Mouse (Mus musculus): ENCODE data around the gene Enpp6. TPM values are rescaled to one million over a fixed set of nuclear protein-coding genes. Genes with fewer than 3 reads are reported as not detected.

Gene Enpp6
- polyA plus RNA-seq, 1 experiment: 185 TPM

DNA sequence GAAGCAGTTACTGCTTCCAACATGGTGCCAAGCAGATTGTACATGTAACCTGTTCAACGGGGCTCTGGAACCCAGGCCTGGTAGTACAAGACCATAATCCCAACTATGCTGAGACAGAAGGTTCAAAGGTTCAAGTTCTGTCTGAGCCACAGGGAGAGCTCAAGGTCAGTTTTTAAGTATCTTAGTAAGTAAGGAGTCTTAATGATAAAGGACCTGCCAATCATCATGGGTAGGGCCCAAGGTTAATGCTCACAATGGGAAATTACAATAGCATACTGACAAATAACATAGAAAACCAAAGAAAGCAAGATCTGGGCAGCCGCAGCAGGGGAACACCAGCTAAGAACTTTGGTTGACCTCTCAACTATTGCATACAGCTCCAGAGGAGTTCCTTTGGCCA is 72.3 kb downstream of the Enpp6 start:
- no peak overlapping the region for H3K4me3 ChIP-seq (ENCODE audit: insufficient read depth, low read depth, low read length)
- no peaks in the 10 kb centered on the region for H3K36me3 ChIP-seq (ENCODE audit: control insufficient read depth, insufficient read depth, low read length)
- H3K27ac ChIP-seq (ENCODE audit: insufficient read depth, low read depth, low read length): no peak overlapping the region
- no peak for DNase-seq
- 92% methylated on average over 2 of the region's 2 CpGs for WGBS
- H3K4me1 ChIP-seq (ENCODE audit: control insufficient read depth, insufficient read depth, low read length): no peaks in the 10 kb centered on the region
- no peak for TF ChIP-seq POLR2A (IDR thresholded peaks at IDR 0.05; ENCODE audit: low read depth, low read length)
- TF ChIP-seq CTCF (conservative IDR thresholded peaks at IDR 0.05; ENCODE audit: insufficient read depth, insufficient read length, low read depth, low read length): no peak
- no peaks in the 10 kb centered on the region; the same call in 1 of the 2 replicates for H3K27me3 ChIP-seq (replicated peaks; ENCODE audit: control insufficient read depth, insufficient read depth, low read length)

DNA sequence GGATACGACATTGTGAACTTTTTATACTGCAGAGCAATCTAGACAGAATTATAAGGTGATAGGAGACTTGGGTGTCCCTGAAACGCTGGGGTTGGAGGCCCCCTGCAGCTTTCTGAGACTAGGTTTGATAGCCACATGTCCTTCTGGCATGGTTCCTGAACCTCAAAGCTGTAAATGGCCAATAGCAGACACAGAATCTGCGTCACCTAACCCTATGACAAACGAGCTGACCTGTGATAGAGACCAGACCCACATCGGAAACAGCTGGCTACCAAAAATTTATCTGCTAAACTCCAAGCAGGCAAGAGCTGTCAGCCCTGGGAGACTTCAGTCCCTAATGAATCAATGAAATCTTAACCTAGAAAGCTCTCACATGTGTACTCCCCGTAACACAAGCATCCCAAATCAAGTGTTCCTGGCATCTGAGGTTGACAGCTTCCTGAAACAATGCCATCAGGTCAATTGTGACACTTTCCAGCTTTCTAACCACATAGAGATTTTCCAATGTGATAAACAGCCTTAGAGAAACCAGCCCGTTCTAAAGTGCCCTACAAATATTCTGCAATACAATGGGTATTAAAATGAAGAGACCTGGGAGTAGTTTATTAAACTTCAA is 74.5 kb downstream of the Enpp6 start:
- no peak overlapping the region for H3K27ac ChIP-seq (ENCODE audit: insufficient read depth, low read depth, low read length)
- H3K4me3 ChIP-seq (ENCODE audit: insufficient read depth, low read depth, low read length): no peak overlapping the region
- H3K27me3 ChIP-seq (replicated peaks; ENCODE audit: control insufficient read depth, insufficient read depth, low read length): no peaks in the 10 kb centered on the region; the same call in 1 of the 2 replicates
- no peaks in the 10 kb centered on the region for H3K36me3 ChIP-seq (ENCODE audit: control insufficient read depth, insufficient read depth, low read length)
- 58% methylated on average over 7 of the region's 7 CpGs for WGBS
- no peaks in the 10 kb centered on the region for H3K4me1 ChIP-seq (ENCODE audit: control insufficient read depth, insufficient read depth, low read length)
- TF ChIP-seq POLR2A (IDR thresholded peaks at IDR 0.05; ENCODE audit: low read depth, low read length): no peak
- no peak for TF ChIP-seq CTCF (conservative IDR thresholded peaks at IDR 0.05; ENCODE audit: insufficient read depth, insufficient read length, low read depth, low read length)
- no peak for DNase-seq

DNA sequence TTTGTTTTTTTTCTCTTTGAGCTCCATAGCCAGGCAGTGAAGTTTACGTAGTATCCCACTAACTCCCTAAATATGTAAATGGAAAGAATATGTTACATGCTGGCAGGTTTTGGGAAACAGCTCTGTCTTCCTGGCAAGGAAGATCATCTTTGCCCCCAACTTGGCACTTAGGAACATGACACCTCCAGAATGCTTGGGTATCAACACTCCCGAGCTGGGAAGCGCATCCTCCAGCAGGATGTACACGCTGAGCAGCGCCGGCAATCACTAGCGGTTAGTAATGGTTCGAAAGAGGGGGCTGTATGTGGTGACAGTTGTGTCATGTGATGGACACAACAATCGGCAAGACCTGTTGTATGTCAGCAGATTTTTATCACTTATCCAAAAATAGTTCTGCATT is 80.4 kb downstream of the Enpp6 start:
- no peaks in the 10 kb centered on the region; the same call in 1 of the 2 replicates for H3K27me3 ChIP-seq (replicated peaks; ENCODE audit: control insufficient read depth, insufficient read depth, low read length)
- no peak overlapping the region for H3K27ac ChIP-seq (ENCODE audit: insufficient read depth, low read depth, low read length)
- no peak for DNase-seq
- H3K36me3 ChIP-seq (ENCODE audit: control insufficient read depth, insufficient read depth, low read length): no peaks in the 10 kb centered on the region; the same call in 1 of the 2 replicates
- no peaks in the 10 kb centered on the region for H3K4me1 ChIP-seq (ENCODE audit: control insufficient read depth, insufficient read depth, low read length)
- 85% methylated on average over 9 of the region's 9 CpGs for WGBS
- no peak overlapping the region for H3K4me3 ChIP-seq (ENCODE audit: insufficient read depth, low read depth, low read length)
- no peak for TF ChIP-seq POLR2A (IDR thresholded peaks at IDR 0.05; ENCODE audit: low read depth, low read length)
- no peak for TF ChIP-seq CTCF (conservative IDR thresholded peaks at IDR 0.05; ENCODE audit: insufficient read depth, insufficient read length, low read depth, low read length)

DNA sequence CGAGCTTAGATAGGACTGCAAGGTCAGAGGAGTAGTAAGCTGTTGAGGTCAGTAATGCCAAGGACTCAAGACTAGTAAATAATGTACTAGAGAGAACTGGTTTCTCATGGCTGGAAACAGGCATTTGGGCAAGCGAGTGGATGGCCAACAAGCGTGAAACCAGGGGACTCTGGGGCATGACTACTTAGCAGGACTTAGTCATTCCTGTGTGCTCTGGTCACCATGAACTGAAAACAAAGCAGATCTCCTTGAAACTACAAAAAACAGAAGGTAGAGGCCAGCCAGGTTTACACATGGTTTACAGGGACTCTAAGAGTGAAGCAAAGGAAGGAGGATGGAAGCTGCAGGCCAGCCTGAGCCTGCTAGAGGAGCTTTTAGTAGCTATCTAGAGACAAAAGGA is 82.9 kb downstream of the Enpp6 start:
- no peaks in the 10 kb centered on the region for H3K4me1 ChIP-seq (ENCODE audit: control insufficient read depth, insufficient read depth, low read length)
- no peaks in the 10 kb centered on the region for H3K27me3 ChIP-seq (replicated peaks; ENCODE audit: control insufficient read depth, insufficient read depth, low read length)
- peak; percentile 7 for DNase-seq
- WGBS: 59% methylated on average over 3 of the region's 3 CpGs
- H3K4me3 ChIP-seq (ENCODE audit: insufficient read depth, low read depth, low read length): no peak overlapping the region
- H3K27ac ChIP-seq (ENCODE audit: insufficient read depth, low read depth, low read length): no peak overlapping the region
- no peak for TF ChIP-seq POLR2A (IDR thresholded peaks at IDR 0.05; ENCODE audit: low read depth, low read length)
- TF ChIP-seq CTCF (conservative IDR thresholded peaks at IDR 0.05; ENCODE audit: insufficient read depth, insufficient read length, low read depth, low read length): no peak
- no peaks in the 10 kb centered on the region; the same call in 1 of the 2 replicates for H3K36me3 ChIP-seq (ENCODE audit: control insufficient read depth, insufficient read depth, low read length)

DNA sequence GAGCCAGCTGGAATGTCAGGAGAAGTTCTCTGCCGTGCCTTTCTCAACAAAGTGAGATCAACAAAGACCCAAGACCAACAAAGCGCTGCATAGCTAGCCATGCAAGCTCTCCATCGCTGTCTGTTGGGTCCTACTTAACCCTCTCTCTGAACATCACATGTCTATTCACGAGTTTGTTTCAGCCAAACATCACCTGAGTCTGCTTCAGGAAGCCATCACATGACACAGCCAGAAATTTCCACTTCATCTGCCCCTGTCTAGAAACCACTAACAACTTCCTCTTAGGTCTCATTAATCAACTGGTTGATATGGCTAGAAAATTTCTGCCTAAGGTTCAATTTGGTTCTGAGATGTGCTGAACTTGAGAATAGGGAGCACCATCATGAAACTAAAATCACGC is 85.3 kb downstream of the Enpp6 start:
- TF ChIP-seq POLR2A (IDR thresholded peaks at IDR 0.05; ENCODE audit: low read depth, low read length) (no peak), CTCF (conservative IDR thresholded peaks at IDR 0.05; ENCODE audit: insufficient read depth, insufficient read length, low read depth, low read length) (no peak)
- DNase-seq: no peak
- no peak overlapping the region for H3K4me3 ChIP-seq (ENCODE audit: insufficient read depth, low read depth, low read length)
- no peaks in the 10 kb centered on the region for H3K4me1 ChIP-seq (ENCODE audit: control insufficient read depth, insufficient read depth, low read length)
- H3K27ac ChIP-seq (ENCODE audit: insufficient read depth, low read depth, low read length): no peak overlapping the region
- H3K27me3 ChIP-seq (replicated peaks; ENCODE audit: control insufficient read depth, insufficient read depth, low read length): no peaks in the 10 kb centered on the region
- H3K36me3 ChIP-seq (ENCODE audit: control insufficient read depth, insufficient read depth, low read length): no peaks in the 10 kb centered on the region; the same call in 1 of the 2 replicates
- WGBS: 82% methylated on average over 5 of the region's 5 CpGs

DNA sequence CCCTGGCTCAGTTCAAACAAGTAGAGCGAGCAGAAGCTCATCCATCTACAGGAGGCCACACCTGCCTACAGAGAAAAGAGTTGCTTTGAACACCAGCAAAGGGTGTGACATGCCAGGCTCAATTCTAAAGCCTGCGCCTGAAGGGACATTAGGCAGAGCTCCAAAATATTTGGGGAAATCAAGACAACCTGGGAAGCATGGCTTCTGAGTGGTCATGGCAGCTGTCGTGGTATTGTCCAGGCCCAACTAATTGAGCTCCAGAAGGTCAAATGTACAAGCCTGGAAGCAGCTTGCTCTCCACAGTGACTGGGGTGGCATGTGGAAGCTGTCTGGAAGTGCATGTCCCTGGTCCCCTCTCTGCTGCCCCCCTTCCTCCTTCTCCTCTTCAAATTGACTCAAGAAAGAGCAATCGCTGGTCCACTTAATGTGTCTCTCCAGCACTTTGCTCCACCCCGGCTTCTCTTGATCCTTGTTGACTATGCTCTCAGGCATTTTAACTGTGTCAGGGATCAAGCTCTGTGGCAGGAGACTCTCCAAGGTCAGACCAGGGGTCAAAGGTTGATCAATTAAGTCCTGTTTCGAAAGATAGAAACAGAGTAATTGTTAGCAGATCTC is 89.4 kb downstream of the Enpp6 start:
- no peaks in the 10 kb centered on the region for H3K27me3 ChIP-seq (replicated peaks; ENCODE audit: control insufficient read depth, insufficient read depth, low read length)
- DNase-seq: no peak
- H3K27ac ChIP-seq (ENCODE audit: insufficient read depth, low read depth, low read length): no peak overlapping the region
- TF ChIP-seq POLR2A (IDR thresholded peaks at IDR 0.05; ENCODE audit: low read depth, low read length): no peak
- TF ChIP-seq CTCF (conservative IDR thresholded peaks at IDR 0.05; ENCODE audit: insufficient read depth, insufficient read length, low read depth, low read length): no peak
- H3K36me3 ChIP-seq (ENCODE audit: control insufficient read depth, insufficient read depth, low read length): no peaks in the 10 kb centered on the region; the same call in 1 of the 2 replicates
- H3K4me3 ChIP-seq (ENCODE audit: insufficient read depth, low read depth, low read length): no peak overlapping the region
- 89% methylated on average over 6 of the region's 6 CpGs for WGBS
- no peaks in the 10 kb centered on the region for H3K4me1 ChIP-seq (ENCODE audit: control insufficient read depth, insufficient read depth, low read length)

DNA sequence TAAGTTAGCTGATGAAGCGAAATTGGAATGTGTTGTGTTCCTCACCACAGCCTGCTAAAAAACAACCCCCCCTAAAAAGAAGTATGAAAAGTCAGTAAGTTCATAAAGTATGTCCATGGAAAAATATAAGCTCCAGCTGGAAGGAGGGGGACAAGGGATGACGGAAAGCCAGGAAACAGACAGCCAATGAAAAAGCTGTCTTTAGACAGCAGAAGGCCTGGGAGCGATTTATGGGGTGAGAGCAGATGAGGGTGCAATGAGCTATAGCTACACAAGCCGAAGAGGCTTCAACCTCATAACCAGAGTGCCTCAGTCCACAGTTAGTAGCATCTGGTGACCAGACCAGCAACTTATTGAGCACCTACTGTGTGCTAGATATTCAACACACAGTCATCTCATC is 93.3 kb downstream of the Enpp6 start:
- Histone ChIP-seq H3K36me3 (ENCODE audit: control insufficient read depth, insufficient read depth, low read length) (no peaks in the 10 kb centered on the region), H3K27ac (ENCODE audit: insufficient read depth, low read depth, low read length) (no peak overlapping the region), H3K4me1 (ENCODE audit: control insufficient read depth, insufficient read depth, low read length) (no peaks in the 10 kb centered on the region), H3K27me3 (replicated peaks; ENCODE audit: control insufficient read depth, insufficient read depth, low read length) (no peaks in the 10 kb centered on the region), H3K4me3 (ENCODE audit: insufficient read depth, low read depth, low read length) (no peak overlapping the region)
- no peak for DNase-seq
- 57% methylated on average over 4 of the region's 4 CpGs for WGBS
- TF ChIP-seq POLR2A (IDR thresholded peaks at IDR 0.05; ENCODE audit: low read depth, low read length): no peak
- TF ChIP-seq CTCF (conservative IDR thresholded peaks at IDR 0.05; ENCODE audit: insufficient read depth, insufficient read length, low read depth, low read length): no peak

All from kidney, adult 2 months (tissue).